Mouse (Mus musculus) adrenal gland, adult 2 months (tissue): ENCODE data around the gene Fam19a5. TPM values are rescaled to one million over a fixed set of nuclear protein-coding genes. Genes with fewer than 3 reads are reported as not detected.

Experiments used
- DNase-seq: peaks from one replicate; pipeline ENCODE4 v3.0.0; 2021
- microRNA-seq, 2 experiments: library from miRNA; unstranded; fragments of <30 nt; microRNA quantifications; one replicate each; pipeline ENCODE4 v1.2.0; 2021
- polyA plus RNA-seq: library from polyadenylated mRNA; depleted of rRNA; stranded (reverse); fragments of >200 nt; gene quantifications from 2 replicates; pipeline ENCODE4 v1.2.3, GENCODE M21; 2012
- total RNA-seq, 2 experiments: library from RNA; stranded (reverse); gene quantifications; 2 replicates each; pipeline ENCODE4 v1.2.3; 2021

Fam19a5 gene
- total and polyA plus RNA-seq, 3 experiments, result 14.0 to 19.7 (median 15.6) TPM

GRCm38 (mm10) chr15:87736345-87736744 lies 192.2 kb downstream of the Fam19a5 start:
- DNase-seq, result no peak

DNA sequence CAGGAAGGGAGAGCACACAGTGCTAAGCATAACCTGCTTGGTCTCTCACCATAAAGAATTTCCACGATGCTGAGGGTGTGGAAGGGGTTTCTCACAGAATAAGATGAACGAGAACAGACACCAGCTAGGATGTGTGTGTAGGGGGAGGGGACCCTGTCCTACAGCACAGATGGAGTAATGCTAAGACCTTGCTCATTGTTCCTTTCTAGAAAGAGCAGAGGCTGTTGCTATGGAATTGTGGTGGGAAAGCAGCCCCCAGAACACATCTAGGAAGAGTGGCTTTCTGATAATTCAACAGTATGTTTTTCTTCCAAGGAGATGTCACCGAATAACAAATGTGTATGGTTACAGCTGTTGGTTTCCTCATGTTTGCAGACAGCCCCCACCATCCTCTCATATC lies 211.4 kb downstream of the Fam19a5 start:
- no peak for DNase-seq

- DNase-seq, result no peak
These were observed 221.8 kb downstream of the Fam19a5 start for GRCm38 (mm10) chr15:87765876-87766275.

- no peak for DNase-seq
These were observed 229.9 kb downstream of the Fam19a5 start for GRCm38 (mm10) chr15:87773955-87774354.

DNA sequence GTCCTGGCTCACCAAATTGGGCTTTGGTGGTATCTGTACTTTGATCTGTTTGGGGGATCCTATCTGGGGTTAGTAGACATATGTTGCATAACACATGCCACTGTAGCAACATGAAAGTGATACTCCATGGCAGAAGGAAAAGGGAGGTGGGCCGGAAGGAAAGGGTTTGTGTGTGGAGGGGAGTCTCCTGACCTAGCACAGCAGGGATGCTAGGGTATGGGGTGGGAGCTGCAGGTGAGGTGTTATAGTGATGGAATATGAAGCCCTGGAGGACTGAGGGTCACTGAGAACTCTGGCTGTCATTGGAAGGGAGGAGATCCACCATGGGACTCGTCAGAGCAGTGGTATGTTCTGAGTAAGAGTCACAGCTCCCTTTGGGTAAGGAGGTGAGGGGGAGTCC lies 239.2 kb downstream of the Fam19a5 start:
- no peak for DNase-seq

DNA sequence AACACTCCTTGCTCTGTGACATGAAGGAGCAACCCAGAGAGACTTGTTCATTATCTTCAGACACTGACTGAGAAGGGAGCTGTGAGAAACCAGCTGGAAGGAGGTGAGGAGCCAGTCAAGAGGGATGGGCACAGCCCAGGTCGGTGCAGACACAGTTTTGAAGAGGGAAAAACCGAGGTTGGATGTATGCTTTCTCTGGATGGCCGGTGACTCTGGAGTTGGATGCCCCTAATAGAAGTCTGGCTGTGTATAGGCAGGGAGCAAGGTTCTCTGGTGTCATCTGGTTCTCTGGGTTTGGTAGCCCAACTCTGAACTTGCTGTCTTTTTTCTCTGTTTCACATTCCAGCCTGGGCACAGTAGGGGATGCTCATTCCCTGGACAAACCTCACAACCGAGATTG lies 245.6 kb downstream of the Fam19a5 start:
- no peak for DNase-seq

- DNase-seq, result no peak
These were observed 249.6 kb downstream of the Fam19a5 start for GRCm38 (mm10) chr15:87793661-87794060.

DNA sequence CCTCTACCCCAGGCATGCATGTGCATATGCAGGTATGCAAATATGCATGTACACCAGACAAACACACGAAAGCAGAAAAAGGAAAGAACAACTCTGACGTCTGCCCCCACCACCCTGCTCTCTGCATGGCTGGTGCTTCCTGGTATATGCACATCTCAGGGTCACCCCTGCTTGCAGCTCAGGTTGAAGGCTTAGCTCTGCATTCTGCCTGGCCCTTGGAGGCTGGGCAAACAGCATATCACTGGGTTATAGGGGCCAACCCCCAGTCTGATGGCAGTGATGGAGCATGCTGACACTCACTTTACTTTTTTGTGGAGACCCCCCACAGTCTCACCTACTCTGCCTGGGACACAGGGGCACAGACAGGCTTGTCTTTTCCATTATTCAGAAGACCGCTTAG lies 252.5 kb downstream of the Fam19a5 start:
- no peak for DNase-seq

Small RNAs within 50 kb of the gene (microRNA-seq; reads per million reads assigned to microRNA genes)
- 0 reads per million in 2 experiments for gene Mir6393
